Mouse (Mus musculus) cerebellum, adult 2 months (tissue): ENCODE measurements around the gene Tinf2. TPM values are rescaled to one million over a fixed set of nuclear protein-coding genes. Genes with fewer than 3 reads are reported as not detected.

Experiments
- DNase-seq, 2 experiments: peaks; one replicate each; pipeline ENCODE4 v3.0.0; 2021
- H3K27ac ChIP-seq: fragments of 200-500 bp; 2 replicates; pipeline ENCODE4 v1.5.1; 2012; ENCODE audit warnings: low read length, control low read depth, inconsistent platforms; ENCODE audit not compliant: insufficient read depth
- H3K27me3 ChIP-seq: fragments of 200-500 bp; 2 replicates; pipeline ENCODE4 v1.6.1; 2012; ENCODE audit warnings: inconsistent platforms, mild to moderate bottlenecking, low read length, moderate library complexity; ENCODE audit not compliant: control insufficient read depth, insufficient read depth
- H3K4me1 ChIP-seq: fragments of 200-500 bp; 2 replicates; pipeline ENCODE4 v1.6.1; 2011; ENCODE audit warnings: low read length; ENCODE audit not compliant: control insufficient read depth, insufficient read depth
- H3K4me3 ChIP-seq: fragments of 200-500 bp; replicated peaks from 2 replicates; pipeline ENCODE3; 2011; ENCODE audit warnings: mild to moderate bottlenecking, low read depth, low read length, control low read depth; ENCODE audit not compliant: insufficient read depth
- CTCF ChIP-seq: fragments of 200-500 bp; IDR thresholded peaks from 2 replicates; pipeline ENCODE4 v1.5.1; 2011; ENCODE audit warnings: low read depth, mild to moderate bottlenecking, control low read depth, low read length, moderate library complexity, borderline replicate concordance; ENCODE audit not compliant: insufficient read depth
- POLR2A ChIP-seq: fragments of 200-500 bp; IDR thresholded peaks from 2 replicates; pipeline ENCODE4 v1.6.1; 2011; ENCODE audit warnings: low read length, control low read depth, borderline replicate concordance; ENCODE audit not compliant: insufficient read depth
- WGBS: fragments of 180-500 bp; shearing (Covaris S2); methylation state at CpG from one replicate; pipeline ENCODE4 v1.1.7; 2018; 5-methylcytosine and 5-hydroxymethylcytosine counted together
- polyA plus RNA-seq: library from polyadenylated mRNA; depleted of rRNA; stranded (reverse); fragments of >200 nt; gene quantifications from 2 replicates; pipeline ENCODE4 v1.2.3, GENCODE M21; 2012

Tinf2 gene
- polyA plus RNA-seq, 1 experiment = 36.0 TPM

DNA sequence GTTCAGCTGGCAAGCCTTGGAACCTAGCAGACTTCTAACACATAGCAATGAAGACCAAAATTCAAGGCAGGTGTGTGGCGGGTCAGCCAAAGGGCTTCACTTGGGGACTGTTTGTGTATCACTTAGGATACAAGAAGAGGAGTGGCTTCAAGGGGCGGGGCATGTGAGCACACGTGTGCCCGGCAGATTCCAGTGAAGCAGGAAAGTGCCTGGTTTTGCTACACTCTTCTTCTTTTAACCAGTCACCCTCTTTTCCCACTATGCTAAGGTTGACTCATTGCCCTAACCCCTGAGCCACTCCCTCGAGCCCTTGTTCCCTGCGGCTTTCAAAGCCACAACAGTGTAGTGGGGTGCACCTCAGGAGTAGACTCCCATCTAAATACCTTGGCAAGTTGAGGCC lies 33.3 kb upstream of the Tinf2 start:
- Histone ChIP-seq H3K27ac (no peak overlapping the region), H3K4me1 (no peaks in the 10 kb centered on the region), H3K27me3 (no peaks in the 10 kb centered on the region), H3K4me3 (no peak overlapping the region)
- TF ChIP-seq POLR2A = no peak
- TF ChIP-seq CTCF = no peak
- 41% methylated on average over 6 of the region's 6 CpGs for WGBS
- no peak for DNase-seq

DNA sequence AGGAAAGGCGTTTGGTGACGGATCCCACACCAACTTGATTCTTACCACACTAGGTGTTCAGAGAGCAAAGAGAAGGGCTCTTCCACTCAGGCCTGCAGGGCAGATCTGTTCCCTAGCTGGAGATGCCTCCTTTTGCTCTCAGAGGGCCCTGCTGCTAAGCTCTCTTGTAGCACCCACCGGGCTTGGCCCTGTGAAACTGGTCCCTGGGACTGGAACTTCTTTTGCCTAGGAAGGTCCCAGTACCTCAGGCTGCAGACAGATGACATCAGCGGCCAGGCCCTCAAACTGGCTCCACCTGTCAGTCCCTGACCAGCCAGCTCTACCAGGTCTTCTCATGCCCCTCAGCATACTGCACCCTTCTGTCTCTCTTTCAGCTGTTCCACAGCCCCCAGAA lies 32.1 kb upstream of the Tinf2 start, which contains the start of gene Tgm1:
Gene Tgm1, minus strand, starts transcription at position 198 of the 394 bp plus-strand sequence.
- H3K27me3 ChIP-seq = no peaks in the 10 kb centered on the region
- H3K27ac ChIP-seq = no peak within 1 kb of the TSS
- H3K4me1 ChIP-seq = no peaks in the 10 kb centered on the region
- WGBS = 38% methylated on average over 4 of the region's 4 CpGs
- TF ChIP-seq POLR2A = no peak
- no peak for TF ChIP-seq CTCF
- no peak for DNase-seq
- no peak within 1 kb of the TSS for H3K4me3 ChIP-seq

DNA sequence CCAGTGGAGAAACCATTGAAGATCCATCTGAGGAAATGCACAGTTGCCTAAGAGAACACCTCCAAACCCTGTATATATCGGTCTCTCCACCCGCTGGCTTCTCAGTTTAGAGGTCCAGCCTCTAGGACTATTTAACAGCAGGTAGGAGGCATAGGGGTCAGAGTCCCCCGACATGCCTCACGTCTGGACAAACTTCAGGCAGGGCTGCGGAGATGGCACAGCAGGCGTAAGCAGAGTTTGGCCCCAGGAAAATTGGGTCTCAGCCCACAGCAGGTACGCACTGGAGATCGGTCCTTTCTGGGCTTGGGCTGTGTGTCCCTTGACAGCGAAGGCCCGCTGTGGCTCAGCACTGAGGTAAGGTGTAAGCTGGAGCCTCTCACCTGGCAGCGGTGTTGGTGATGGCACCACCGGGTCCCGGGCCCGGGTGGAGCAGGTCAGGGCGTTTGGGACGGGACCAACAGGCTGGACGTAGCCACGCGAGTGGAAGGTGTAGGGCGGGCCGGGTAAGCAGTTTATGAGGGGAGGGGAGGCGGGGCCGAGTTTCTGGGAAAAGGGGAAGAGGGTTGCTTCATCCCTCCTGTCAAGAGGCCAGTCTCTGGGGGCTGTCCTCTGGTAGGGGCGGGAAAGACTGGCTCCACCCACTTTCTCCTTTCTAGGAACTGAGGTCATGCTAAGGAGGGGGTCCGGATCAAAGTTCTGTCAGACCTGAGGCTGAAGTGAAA lies 31.5 kb upstream of the Tinf2 start:
- DNase-seq = no peak
- TF ChIP-seq POLR2A (no peak), CTCF (no peak)
- 16% methylated on average over 25 of the region's 25 CpGs for WGBS

DNA sequence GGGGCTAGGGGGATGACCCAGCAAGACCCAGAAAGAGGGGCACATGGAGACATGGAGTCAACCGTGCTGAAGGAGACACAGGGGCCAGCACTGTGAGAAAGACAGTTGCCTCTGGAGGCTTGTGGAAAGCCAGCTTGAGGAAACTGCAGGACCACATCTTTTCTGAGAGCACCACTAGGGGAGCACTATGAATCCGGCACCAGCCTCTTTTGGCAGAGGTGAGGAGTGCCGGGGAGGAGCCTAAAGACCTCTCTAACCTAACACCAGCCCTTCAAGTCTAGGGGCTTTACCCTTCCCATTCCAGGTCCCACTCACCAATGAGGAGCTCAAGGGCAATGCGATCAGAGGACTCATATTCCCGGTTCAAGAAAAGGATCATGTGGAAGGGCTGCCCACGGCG lies 30.2 kb upstream of the Tinf2 start:
- DNase-seq = no peak
- WGBS = 77% methylated on average over 7 of the region's 7 CpGs
- no peaks in the 10 kb centered on the region for H3K27me3 ChIP-seq

More for the DNA sequence above, 31.5 kb upstream of the Tinf2 start:
- Histone ChIP-seq H3K27ac (no peak overlapping the region), H3K27me3 (no peaks in the 10 kb centered on the region), H3K4me1 (no peaks in the 10 kb centered on the region), H3K4me3 (no peak overlapping the region)

DNA sequence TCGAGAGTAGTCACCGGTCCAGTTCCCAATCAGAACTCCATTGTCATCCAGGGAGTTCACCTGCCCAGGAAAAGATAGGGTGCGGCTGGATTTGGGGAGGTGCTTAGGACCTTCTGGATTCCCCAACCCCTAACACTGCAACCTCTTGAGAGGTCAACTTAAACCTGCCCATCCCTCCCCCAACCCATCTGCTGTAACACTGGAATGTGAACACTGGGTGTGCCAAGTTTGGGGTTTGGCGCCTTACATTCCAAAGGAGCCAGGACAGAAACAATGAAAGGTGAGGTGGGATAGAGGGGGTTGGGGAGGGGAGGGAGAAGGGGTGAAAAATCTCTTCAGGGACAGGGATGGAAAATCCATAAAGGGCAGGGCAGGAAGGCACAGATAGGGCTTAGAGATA lies 27.9 kb upstream of the Tinf2 start:
- no peak for TF ChIP-seq POLR2A
- TF ChIP-seq CTCF = no peak
- Histone ChIP-seq H3K27me3 (no peaks in the 10 kb centered on the region), H3K27ac (no peak overlapping the region), H3K4me3 (no peak overlapping the region), H3K4me1 (no peaks in the 10 kb centered on the region)
- DNase-seq = no peak
- 85% methylated on average over 4 of the region's 4 CpGs for WGBS

More for the DNA sequence above, 30.2 kb upstream of the Tinf2 start:
- Histone ChIP-seq H3K4me1 (no peaks in the 10 kb centered on the region), H3K4me3 (no peak overlapping the region), H3K27ac (no peak overlapping the region)
- TF ChIP-seq CTCF = no peak
- no peak for TF ChIP-seq POLR2A

DNA sequence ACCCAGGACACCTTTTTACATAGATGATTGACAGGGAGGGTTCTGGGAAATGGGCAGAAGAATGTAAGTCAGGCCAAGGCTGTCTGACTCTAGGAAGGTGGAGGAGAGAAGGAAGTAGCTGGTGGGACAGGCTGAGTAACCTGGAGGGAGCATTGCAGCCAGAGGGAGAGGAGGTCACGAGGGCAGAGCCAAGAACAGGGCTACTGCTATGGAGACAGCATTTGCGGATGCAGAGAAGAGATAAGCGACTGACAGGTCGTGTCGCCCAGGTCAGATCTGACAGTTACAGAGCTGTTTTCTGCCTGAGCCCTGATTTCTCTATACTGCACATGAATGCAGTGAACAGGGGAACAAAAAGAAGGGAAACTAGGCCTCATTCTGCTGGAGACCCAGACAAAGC lies 25.8 kb upstream of the Tinf2 start:
- no peak for TF ChIP-seq POLR2A
- no peak for TF ChIP-seq CTCF
- WGBS = 90% methylated on average over 5 of the region's 5 CpGs

DNA sequence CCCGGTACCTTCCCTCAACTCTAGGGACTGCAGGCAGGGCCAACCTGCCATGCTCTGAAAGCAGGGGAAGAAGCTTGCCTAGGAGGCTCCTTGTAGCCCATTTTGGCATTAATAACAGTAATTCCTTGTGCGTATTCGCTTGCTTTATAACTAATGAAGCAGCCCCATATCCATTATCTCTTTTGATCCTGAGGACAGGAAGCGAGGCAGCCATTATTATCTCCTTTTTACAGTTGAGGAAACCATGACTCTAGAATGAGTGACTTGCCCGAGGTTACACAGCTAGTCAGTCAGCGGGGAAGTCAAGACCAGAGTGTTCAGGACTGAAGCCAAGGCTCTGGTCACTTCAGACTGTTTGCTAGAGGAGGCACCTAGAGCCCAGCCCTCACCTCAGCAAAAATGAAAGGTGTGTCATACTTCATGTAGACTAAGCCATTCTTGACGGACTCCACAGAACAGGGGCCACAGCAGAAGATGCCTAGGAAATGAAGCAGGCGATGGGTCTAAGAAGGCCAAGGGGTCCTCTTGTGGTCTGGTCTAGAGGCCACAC lies 24.5 kb upstream of the Tinf2 start:
- WGBS = 90% methylated on average over 8 of the region's 8 CpGs
- Histone ChIP-seq H3K27ac (no peak overlapping the region), H3K27me3 (no peaks in the 10 kb centered on the region), H3K4me3 (no peak overlapping the region), H3K4me1 (no peaks in the 10 kb centered on the region)
- no peak for TF ChIP-seq POLR2A
- no peak for TF ChIP-seq CTCF
- no peak for DNase-seq

More for the DNA sequence above, 25.8 kb upstream of the Tinf2 start:
- Histone ChIP-seq H3K4me3 (no peak overlapping the region), H3K27ac (no peak overlapping the region), H3K4me1 (no peaks in the 10 kb centered on the region), H3K27me3 (no peaks in the 10 kb centered on the region)
- DNase-seq = no peak

DNA sequence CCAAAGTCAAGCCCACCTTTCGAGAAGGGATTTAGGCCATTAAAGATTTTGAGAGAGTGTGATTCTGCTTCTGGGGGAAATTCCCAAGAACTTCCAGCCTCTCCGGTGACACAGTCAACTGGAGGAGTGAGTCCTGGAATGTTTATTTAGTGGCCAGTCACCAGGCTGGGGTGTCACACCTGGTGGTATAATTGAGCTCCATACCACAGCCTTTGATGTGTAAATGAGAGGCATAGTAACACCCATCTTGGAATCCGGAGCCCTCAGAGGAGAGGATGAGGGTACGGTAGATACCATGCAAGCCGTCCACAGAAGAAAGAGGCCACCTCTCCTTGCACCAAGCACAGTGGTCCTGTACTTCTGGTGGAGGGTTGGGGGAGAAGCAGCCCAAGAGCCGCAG lies 21.1 kb upstream of the Tinf2 start:
- WGBS = 71% methylated on average over 6 of the region's 6 CpGs
- TF ChIP-seq CTCF = no peak
- TF ChIP-seq POLR2A = no peak
- H3K4me3 ChIP-seq = no peak overlapping the region
- H3K27me3 ChIP-seq = no peaks in the 10 kb centered on the region
- H3K4me1 ChIP-seq = no peaks in the 10 kb centered on the region
- DNase-seq = no peak
- H3K27ac ChIP-seq = no peak overlapping the region
